Mouse (Mus musculus): ENCODE data around the gene Srsy. TPM values are rescaled to one million over a fixed set of nuclear protein-coding genes. Genes with fewer than 3 reads are reported as not detected.
"Not testable (repeated sequence)": the region's sequence is repeated elsewhere in the genome, so short reads cannot be mapped to it uniquely, and the experiment has no call there.

Srsy gene
- not detected for total RNA-seq (2021)
- long read RNA-seq, result 0 reads

DNA sequence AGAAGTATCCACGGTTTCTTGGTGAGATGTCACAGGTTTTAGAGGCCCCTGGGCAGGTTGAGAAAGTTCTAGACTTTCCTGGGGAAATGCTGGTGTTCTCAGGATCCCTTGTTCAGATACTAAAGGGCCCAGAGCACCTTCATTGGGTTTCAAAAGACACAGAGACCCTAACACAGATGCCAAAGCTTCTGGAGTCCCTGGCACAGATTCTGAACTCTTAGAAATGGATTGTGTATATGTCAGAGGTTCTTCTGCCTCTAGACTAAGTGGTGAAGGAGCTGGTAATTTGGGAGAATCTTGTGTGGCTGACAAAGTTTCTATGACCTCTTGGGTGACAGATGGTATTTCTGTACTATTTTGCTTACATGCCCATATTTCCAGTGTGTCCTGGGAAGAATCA lies at the start of gene Srsy:
TSS of gene Srsy (minus strand) at position 101 of the 400 bp plus-strand sequence.
- not testable (repeated sequence) for DNase-seq (ENCODE audit: low spot score in 2 of 2)

Other genes with a start within 250 kb of the Srsy start
- gene Gm21904, start 91.1 kb downstream of the Srsy start, total RNA-seq (2021), result not detected
- not detected for gene Gm20772, start 62.6 kb downstream of the Srsy start, total RNA-seq (2021)
- not detected for gene Gm20831, start 62.6 kb downstream of the Srsy start, total RNA-seq (2021)
- not detected for gene Gm21764, start 124.5 kb upstream of the Srsy start, total RNA-seq (2021)
- not detected for gene Ssty1, start 151.8 kb upstream of the Srsy start, total RNA-seq (2021)

Measured in layer of hippocampus, postnatal 10 days (tissue).